Mouse (Mus musculus) skeletal muscle tissue, adult 2 months (tissue): ENCODE data around the gene Nmur1.
"Not testable (repeated sequence)": the region's sequence is repeated elsewhere in the genome, so short reads cannot be mapped to it uniquely, and the experiment has no call there.

Source experiments
- DNase-seq: peaks from one replicate; pipeline ENCODE4 v3.0.0-alpha.2; 2012; ENCODE audit warnings: low read depth, low spot score

Gene Nmur1

DNA sequence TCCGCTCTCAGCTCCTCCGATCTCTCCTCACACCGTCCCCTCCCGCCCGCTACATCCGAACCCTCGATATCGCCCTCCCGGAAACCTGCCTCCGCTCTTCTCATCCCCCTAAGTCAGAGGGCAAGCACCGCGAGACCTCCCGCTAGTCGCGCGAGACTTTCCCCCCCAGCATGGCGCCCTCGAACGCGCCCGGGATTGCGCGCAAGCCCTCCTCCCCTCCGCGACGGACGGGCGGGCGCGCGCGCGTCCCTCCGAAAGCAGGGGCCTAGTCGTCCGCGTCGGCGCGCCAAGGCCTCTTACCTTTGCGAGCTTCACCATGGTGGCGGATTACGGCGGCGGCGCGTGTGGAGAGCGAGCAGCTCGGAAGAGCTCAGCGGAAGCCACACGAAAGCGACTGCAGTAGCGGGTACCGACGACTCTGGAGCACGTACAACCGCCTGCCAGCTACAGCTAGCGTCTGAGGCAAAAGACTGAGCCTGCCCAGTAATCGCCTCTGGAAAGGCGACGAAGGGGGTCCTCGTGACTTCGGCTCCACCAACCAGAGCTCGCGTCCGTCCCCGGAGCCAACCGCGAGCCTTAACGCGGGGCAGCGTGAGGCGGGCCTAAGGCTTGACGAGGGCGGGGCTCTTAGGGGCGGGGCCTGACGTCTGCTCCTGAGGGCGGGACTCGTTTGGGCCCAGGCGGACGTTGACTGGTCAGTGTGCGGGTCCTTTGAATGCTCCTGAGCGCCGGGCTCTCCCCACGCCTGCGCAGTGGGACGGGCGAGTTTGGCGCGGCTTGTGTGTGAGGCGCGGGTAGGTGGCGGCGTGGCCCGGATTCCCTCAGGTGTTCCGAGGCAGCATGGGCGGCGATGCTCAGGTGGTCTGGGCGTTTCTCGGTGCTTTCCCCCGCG, 66.9 kb downstream of the Nmur1 start, which contains the start of gene Ncl:
Gene Ncl (minus strand): TSS at position 495 of the 892 bp plus-strand sequence.
- peak; percentile 99 for DNase-seq

- DNase-seq, result no peak
Measured at GRCm38 (mm10) chr1:86358229-86358905, 67.7 kb downstream of the Nmur1 start.

DNA sequence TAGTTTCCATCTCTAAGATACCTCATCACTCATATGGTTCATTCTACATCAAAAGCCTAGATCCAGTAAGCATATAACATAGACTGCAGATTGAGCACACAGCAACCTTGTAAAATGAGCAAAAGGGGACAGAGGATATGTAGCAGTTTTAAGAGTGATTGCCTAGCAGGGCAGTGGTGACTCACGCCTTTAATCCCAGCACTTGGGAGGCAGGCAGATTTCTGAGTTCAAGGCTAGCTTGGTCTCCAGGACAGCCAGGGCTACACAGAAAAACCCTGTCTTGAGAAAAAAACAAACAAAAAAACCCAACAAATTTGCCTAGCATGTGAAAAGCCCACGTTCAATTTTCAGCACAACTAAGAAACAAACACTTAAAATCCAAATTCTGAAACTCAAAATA, 71.8 kb downstream of the Nmur1 start:
- DNase-seq, result no peak

- DNase-seq, result no peak
Measured at GRCm38 (mm10) chr1:86350576-86350975, 75.5 kb downstream of the Nmur1 start.

DNA sequence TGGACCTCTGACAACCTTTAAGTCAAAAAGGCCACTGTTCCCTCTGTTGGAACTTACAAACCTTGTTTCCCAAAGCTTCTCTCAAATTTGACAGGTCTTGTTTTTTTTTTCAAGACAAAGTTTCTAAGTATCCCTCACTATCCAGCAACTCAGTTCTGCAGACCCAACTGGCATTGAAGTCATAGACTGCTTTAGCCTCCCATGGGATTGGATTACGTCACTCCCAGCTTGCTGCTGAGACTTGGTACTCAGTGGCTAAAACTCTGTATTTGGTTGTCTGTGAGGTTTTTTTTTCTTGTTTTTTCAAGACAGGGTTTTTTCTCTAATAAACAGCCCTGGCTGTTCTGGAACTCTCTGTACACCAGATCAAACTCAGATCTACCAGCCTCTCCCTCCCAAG, 76.3 kb downstream of the Nmur1 start:
- DNase-seq, result no peak

DNA sequence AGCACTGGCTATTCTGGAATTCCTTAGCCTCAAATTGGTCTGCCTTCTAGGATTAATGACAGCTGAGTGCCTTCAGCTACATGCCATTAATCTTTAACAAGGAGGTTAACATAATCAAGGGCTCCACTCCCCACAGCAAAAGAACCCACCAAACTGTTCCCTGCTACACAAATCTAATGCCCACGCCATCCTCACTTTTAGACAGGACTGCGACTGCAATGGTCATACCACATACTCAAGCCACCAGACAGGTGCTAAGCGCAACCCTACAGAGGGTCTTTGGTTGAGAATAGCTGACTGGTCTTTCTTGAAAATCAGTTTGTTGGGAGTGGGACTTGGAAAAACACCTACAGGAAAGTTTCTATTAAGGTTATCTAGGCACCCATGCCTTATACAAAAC, 76.8 kb downstream of the Nmur1 start:
- DNase-seq, result no peak

GRCm38 (mm10) chr1:86348801-86349200, 77.2 kb downstream of the Nmur1 start:
- no peak for DNase-seq

GRCm38 (mm10) chr1:86348083-86348482, 77.9 kb downstream of the Nmur1 start:
- DNase-seq, result no peak

DNA sequence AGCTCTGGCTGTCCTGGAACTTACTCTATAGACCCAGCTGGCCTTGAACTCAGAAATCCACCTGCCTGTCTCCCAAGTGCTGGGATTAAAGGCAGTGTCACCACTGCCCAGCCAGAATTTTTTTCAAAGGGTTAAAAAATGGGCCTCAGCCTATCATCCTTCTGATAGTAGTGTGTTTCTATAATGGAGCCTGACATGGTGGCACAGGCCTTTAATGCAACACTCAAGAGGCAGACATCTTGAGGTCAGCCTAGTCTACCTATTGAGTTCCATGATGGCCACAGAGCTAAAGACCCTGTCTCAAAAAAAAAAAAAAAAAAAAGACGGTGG, 78.3 kb downstream of the Nmur1 start:
- DNase-seq, result no peak

DNA sequence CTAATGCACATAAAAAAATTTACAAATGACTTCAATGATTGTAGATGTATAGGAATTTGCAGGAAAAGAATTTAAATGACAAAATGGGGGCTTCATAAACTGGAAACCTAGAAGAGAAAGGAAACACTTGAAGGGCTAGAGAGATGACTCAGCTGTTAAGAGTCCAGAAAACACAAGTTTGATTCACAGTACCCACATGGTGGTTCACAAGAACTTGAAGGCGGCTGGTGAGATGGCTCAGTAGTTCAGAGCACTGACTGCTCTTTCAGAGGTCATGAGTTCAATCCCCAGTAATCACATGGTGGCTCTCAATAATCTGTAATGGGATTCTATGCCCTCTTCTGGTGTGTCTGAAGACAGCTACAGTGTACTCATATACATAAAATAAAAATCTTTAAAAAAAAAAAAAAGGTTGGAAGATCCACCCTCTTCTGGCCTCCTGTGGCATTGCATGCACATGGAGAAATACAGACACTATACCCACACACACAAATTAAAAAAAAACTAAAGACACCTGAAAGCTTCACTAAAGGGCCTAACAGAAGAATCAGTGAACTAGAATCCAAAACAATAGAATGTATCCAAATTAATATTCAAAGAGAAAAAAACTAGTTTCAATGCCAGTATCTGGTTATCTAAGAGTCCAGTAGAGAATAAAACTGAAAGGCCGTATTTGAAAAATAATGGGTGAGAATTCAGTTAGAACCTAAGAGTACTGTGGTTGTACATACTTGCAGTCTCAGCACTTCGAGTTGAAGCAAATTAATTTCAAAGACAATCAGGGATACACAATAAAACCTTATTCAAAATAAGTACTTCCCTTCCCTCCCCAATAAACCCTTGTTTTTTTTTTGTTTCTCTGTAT, 78.9 kb downstream of the Nmur1 start:
- no peak for DNase-seq

DNA sequence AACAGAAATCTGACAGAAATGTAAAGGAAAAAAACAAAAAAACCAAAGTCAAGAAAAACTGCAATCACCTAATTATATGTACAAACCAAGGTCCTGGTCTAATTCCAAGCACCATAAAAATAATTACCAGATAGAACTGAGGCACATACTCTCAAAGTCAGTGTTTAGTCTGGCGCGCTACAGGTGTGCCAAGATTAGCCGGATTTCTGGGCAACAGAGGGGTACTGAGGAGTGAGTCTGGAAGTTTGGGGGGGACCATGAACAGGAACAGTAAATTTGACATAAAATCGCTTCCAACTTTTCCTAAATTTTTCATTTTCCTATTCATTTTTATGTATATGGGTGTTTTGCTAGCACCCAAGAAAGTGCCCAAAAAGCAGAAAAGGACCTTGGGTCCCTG, 80.1 kb downstream of the Nmur1 start:
- no peak for DNase-seq

DNA sequence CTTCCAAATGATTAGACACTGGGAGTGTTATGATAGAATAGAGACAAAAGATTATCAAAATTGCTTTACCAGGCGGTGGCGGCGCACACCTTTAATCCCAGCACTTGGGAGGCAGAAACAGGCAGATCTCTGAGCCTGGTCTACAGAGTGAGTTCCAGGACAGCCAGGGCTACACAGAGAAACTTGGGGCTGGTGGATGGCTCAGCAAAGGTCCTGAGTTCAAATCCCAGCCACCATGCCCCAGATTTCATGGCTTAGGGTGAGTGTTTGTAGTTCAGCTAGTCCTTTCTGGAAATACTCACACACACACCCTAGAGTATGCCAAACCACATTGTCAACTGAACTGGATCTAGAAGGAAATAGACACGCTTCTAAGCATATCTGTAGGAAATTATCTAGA, 81.0 kb downstream of the Nmur1 start:
- no peak for DNase-seq

DNA sequence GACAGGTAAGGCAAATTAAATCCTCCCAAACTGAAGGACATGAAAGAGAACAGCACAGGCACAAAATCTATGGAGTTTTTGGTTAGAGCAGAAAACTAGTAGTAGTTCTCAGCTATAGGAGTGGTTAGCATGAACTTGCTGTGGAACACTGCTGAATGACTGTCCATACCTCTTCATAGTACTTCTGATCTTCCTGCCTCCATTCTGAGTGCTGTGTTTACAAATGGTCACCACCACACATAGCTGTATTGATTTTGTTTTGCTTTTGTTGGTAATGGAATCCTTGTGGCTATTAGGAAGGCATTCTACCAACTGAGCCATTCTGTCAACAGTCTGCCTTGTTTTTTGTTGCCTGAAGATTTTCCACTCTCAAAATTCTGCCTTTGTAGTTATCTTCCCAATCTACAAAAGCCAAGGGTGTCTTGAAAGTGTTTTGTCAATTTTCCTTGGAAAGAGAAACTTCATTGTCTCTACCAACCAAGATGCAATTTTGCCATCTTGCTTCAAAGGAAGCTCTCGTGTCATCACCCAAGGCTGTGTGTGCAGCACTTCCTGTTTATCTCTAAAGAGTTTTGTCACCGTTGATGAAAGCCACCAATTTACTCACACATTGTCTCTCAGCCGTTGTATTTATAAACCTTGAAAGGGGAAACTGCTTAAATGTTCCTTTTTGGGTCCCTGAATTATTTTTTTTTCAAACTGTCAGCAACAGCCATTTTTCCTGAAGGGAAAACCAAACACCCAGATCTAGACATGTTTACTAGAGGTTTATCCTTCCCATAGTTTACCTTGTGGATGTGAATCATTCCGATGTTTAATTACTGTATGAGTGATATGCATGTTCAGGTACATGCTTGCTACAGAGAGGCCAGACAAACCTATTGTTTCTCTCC, 81.8 kb downstream of the Nmur1 start:
- DNase-seq, result no peak

GRCm38 (mm10) chr1:86343087-86343645, 82.9 kb downstream of the Nmur1 start:
- no peak for DNase-seq

DNA sequence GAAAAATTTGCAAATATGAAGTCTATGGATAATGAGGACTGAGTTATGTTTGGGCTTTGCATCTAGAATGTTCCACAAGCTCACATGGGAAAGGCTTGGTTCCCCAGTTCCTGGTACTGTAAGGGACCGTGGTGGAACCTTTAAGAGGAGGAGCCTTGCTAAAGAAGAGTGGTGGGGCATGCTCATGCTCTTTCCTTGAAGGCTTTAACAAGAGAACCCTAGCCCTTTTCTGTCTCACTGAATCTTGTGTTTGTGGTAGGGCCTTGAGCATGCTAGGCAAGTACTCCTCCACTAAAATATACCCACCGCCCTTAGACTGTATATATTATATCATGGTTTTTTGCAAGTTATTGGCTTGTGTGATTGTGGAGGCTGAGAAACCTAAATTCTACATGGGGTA, 83.7 kb downstream of the Nmur1 start:
- no peak for DNase-seq

- not testable (repeated sequence) for DNase-seq
Measured at GRCm38 (mm10) chr1:86341096-86341495, 84.9 kb downstream of the Nmur1 start.

- peak; percentile 78 for DNase-seq
Measured at GRCm38 (mm10) chr1:86339156-86339812, 86.7 kb downstream of the Nmur1 start.

GRCm38 (mm10) chr1:86336330-86336729, 89.7 kb downstream of the Nmur1 start:
- DNase-seq, result no peak
